Mouse (Mus musculus) spleen, adult 2 months (tissue): ENCODE results near the gene Muc5b. TPM values are rescaled to one million over a fixed set of nuclear protein-coding genes. Genes with fewer than 3 reads are reported as not detected.
"Not testable (repeated sequence)": the region's sequence is repeated elsewhere in the genome, so short reads cannot be mapped to it uniquely, and the experiment has no call there.

Experiments
- DNase-seq, 2 experiments: peaks; one replicate each; pipeline versions ENCODE4 v3.0.0 to v3.0.0-alpha.2; 2012 to 2021; ENCODE audit warnings: low spot score in 2 of 2, low read depth in 1 of 2
- H3K27ac ChIP-seq: fragments of 200-500 bp; 2 replicates; pipeline ENCODE4 v1.5.1; 2012; ENCODE audit warnings: low read length, inconsistent platforms; ENCODE audit not compliant: insufficient read depth
- H3K27me3 ChIP-seq: fragments of 200-500 bp; 2 replicates; pipeline ENCODE4 v1.6.1; 2012; ENCODE audit warnings: mild to moderate bottlenecking, moderate library complexity, low read length, inconsistent platforms; ENCODE audit not compliant: control insufficient read depth, insufficient read depth
- H3K36me3 ChIP-seq: fragments of 200-500 bp; 2 replicates; pipeline ENCODE4 v1.6.1; 2012; ENCODE audit warnings: mild to moderate bottlenecking, low read length, inconsistent platforms; ENCODE audit not compliant: control insufficient read depth, insufficient read depth
- H3K4me1 ChIP-seq: fragments of 200-500 bp; 2 replicates; pipeline ENCODE4 v1.6.1; 2011; ENCODE audit warnings: inconsistent platforms; ENCODE audit not compliant: control insufficient read depth, insufficient read depth, insufficient read length
- H3K4me3 ChIP-seq: fragments of 200-500 bp; 2 replicates; pipeline ENCODE4 v1.5.1; 2011; ENCODE audit warnings: mild to moderate bottlenecking, inconsistent platforms; ENCODE audit not compliant: insufficient read depth, insufficient read length; ENCODE audit errors: extremely low read depth
- CTCF ChIP-seq: fragments of 200-500 bp; IDR thresholded peaks from 2 replicates; pipeline ENCODE4 v1.5.1; 2011; ENCODE audit warnings: mild to moderate bottlenecking, inconsistent platforms; ENCODE audit not compliant: insufficient read depth, insufficient read length, insufficient replicate concordance; ENCODE audit errors: extremely low read depth
- POLR2A ChIP-seq: fragments of 200-500 bp; IDR thresholded peaks from 2 replicates; pipeline ENCODE4 v1.6.1; 2011; ENCODE audit warnings: low read depth, low read length, inconsistent platforms
- WGBS: fragments of 180-500 bp; shearing (Covaris S2); methylation state at CpG from one replicate; pipeline ENCODE4 v1.1.7; 2018; 5-methylcytosine and 5-hydroxymethylcytosine counted together
- polyA plus RNA-seq: library from polyadenylated mRNA; depleted of rRNA; stranded (reverse); fragments of >200 nt; gene quantifications from 2 replicates; pipeline ENCODE4 v1.2.3, GENCODE M21; 2012; rRNA removed

Muc5b gene
- polyA plus RNA-seq: 0.01 TPM in 1 of 2 replicates, not detected in the other

DNA sequence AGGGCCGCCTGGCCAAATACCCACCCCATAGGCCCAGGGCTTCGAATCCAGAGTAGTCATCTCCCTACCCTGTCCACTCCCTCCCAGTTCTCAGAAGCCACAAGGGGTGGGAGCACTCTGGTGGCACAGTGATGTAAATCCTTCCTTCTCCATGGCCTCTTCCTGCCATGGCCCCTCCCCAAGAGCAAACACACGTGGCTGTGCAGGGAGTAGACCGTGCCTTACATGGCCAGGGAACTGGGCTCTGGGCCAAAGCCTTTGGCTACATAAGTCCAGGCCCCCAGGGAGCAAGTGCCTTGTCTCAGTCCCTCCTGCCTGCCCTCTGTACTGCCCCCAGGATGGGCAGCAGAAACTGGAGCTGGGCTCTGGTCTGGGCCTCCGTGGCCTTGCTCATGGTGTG lies at the start of gene Muc5b:
Gene Muc5b, plus strand, starts transcription at position 292 of the 400 bp plus-strand sequence.
- Histone ChIP-seq H3K4me1 (peaks cover 5% of the 10 kb centered on the region; the same call in 1 of the 2 replicates), H3K27me3 (no peaks in the 10 kb centered on the region), H3K4me3 (no peak within 1 kb of the TSS), H3K36me3 (no peaks in the 10 kb centered on the region), H3K27ac (no peak within 1 kb of the TSS)
- no peak for DNase-seq
- TF ChIP-seq CTCF: no peak
- TF ChIP-seq POLR2A: no peak
- 56% methylated on average over 5 of the region's 5 CpGs for WGBS

GRCm38 (mm10) chr7:141794251-141794650 lies 44.6 kb upstream of the Muc5b start:
- no peak for DNase-seq
- Histone ChIP-seq H3K4me1 (no peaks in the 10 kb centered on the region), H3K27me3 (no peaks in the 10 kb centered on the region), H3K4me3 (no peak overlapping the region), H3K27ac (no peak overlapping the region), H3K36me3 (no peaks in the 10 kb centered on the region)
- 91% methylated on average over 1 of the region's 1 CpGs for WGBS
- TF ChIP-seq POLR2A (no peak), CTCF (no peak)

DNA sequence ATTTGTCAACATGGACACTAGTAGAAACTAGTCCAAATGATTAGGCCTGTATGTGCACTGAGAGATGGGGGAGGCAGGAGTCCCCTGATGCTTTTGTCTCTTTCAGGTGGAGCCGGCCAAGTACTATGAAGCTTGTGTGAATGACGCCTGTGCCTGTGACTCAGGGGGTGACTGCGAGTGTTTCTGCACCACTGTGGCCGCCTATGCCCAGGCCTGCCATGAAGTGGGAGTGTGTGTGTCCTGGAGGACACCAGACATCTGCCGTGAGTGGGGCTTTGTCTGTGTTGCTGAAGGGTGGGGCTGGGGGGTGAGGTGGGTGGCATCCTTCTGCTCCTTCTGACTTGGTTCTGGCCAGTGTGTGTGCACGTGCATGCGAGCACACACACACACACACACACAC lies 35.7 kb upstream of the Muc5b start:
- Histone ChIP-seq H3K4me1 (no peaks in the 10 kb centered on the region), H3K27me3 (no peaks in the 10 kb centered on the region), H3K27ac (no peak overlapping the region), H3K4me3 (no peak overlapping the region), H3K36me3 (no peaks in the 10 kb centered on the region)
- WGBS: 92% methylated on average over 7 of the region's 7 CpGs
- TF ChIP-seq POLR2A (no peak), CTCF (no peak)
- no peak for DNase-seq

- H3K27ac ChIP-seq: no peak overlapping the region
- no peaks in the 10 kb centered on the region for H3K36me3 ChIP-seq
- TF ChIP-seq POLR2A: no peak
- no peak for TF ChIP-seq CTCF
- no peaks in the 10 kb centered on the region for H3K4me1 ChIP-seq
- DNase-seq: no peak
- 78% methylated on average over 7 of the region's 7 CpGs for WGBS
- H3K27me3 ChIP-seq: no peaks in the 10 kb centered on the region
- H3K4me3 ChIP-seq: no peak overlapping the region
Observed at GRCm38 (mm10) chr7:141805384-141805783, 33.5 kb upstream of the Muc5b start.

DNA sequence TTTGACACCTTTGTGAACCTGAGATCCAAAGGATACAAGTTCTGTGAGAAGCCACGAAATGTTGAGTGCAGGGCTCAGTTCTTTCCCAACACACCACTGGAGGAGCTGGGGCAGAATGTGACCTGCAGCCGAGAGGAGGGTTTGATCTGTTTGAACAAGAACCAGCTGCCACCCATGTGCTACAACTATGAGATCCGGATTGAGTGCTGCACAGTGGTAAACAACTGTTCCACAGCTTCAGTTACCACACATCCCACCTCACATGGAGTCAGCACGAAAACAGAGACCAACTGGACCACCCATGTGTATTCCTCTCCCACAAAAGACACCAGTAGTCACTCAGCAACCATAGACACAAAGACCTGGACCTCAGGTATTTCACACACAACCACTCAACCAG lies 31.0 kb upstream of the Muc5b start:
- H3K27ac ChIP-seq, H3K27me3 ChIP-seq, H3K4me1 ChIP-seq, H3K36me3 ChIP-seq, DNase-seq, H3K4me3 ChIP-seq: not testable (repeated sequence)
- WGBS: no CpG with 5 or more reads among the region's 4 CpGs

GRCm38 (mm10) chr7:141809933-141810332 lies 28.9 kb upstream of the Muc5b start:
- H3K4me1 ChIP-seq, DNase-seq, H3K27me3 ChIP-seq, H3K4me3 ChIP-seq, H3K27ac ChIP-seq, H3K36me3 ChIP-seq: not testable (repeated sequence)
- no CpG with 5 or more reads among the region's 4 CpGs for WGBS

- no peaks in the 10 kb centered on the region for H3K36me3 ChIP-seq
- H3K4me3 ChIP-seq: no peak overlapping the region
- H3K27me3 ChIP-seq: no peaks in the 10 kb centered on the region
- H3K27ac ChIP-seq: no peak overlapping the region
- WGBS: 69% methylated on average over 4 of the region's 4 CpGs
- TF ChIP-seq CTCF (no peak), POLR2A (no peak)
- no peaks in the 10 kb centered on the region for H3K4me1 ChIP-seq
- DNase-seq: no peak
Observed at GRCm38 (mm10) chr7:141813321-141813720, 25.5 kb upstream of the Muc5b start.

DNA sequence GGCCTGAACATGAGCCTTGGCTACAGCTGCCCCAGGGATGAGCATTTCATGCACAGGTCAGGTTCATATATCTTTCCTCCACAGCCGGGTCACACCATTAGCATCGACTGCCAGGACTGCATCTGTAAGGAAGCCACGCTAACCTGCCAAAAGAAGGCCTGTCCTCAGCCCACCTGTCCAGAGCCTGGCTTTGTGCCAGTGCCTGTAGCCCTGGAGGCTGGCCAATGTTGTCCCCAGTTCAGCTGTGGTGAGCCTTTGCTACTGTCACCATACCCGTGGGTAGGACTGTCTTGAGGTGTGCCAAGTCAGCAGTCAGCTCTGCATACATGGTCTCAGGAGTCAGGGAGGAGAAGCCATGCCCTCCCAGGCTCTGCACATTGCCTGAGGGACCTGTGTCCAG lies 23.5 kb upstream of the Muc5b start:
- no peak for DNase-seq
- WGBS: 66% methylated on average over 4 of the region's 4 CpGs
- Histone ChIP-seq H3K36me3 (no peaks in the 10 kb centered on the region), H3K4me1 (no peaks in the 10 kb centered on the region), H3K27ac (no peak overlapping the region), H3K27me3 (no peaks in the 10 kb centered on the region), H3K4me3 (no peak overlapping the region)
- no peak for TF ChIP-seq CTCF
- TF ChIP-seq POLR2A: no peak
